Mouse (Mus musculus) cerebellum, postnatal 36 days (tissue): ENCODE data around the gene Txlnb.
"Not testable (repeated sequence)": the region's sequence is repeated elsewhere in the genome, so short reads cannot be mapped to it uniquely, and the experiment has no call there.

ENCODE experiments used
- DNase-seq, 2 experiments: peaks; one replicate each; pipeline ENCODE4 v3.0.0; 2021 to 2022; ENCODE audit warnings: mixed read lengths in 2 of 2

Gene Txlnb

GRCm38 (mm10) chr10:17795767-17796631 is at the start of gene Txlnb:
TSS of gene Txlnb (plus strand) at chr10:17796226.
- no peak for DNase-seq

DNA sequence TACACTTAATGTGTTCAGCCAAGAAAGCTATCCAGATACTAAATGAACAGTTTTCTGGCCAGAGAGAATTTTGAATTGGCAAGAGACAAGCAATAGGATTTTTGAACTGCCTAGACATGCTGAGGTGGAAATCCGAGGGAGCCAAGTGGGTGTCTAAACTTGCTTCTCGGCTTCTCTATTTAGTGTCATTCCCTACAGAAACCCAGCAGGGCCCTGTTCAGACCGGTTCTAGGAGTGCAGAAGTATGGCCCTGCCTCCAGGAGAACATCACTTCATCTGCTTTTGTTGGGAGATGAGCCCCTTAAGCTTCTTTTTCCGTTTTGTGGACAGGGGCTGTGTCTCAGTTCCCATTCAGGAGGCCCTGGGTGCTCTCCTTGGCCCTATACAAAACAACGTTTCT is 43.5 kb upstream of the Txlnb start:
- DNase-seq: no peak

GRCm38 (mm10) chr10:17759772-17760171 is 36.3 kb upstream of the Txlnb start:
- no peak for DNase-seq

DNA sequence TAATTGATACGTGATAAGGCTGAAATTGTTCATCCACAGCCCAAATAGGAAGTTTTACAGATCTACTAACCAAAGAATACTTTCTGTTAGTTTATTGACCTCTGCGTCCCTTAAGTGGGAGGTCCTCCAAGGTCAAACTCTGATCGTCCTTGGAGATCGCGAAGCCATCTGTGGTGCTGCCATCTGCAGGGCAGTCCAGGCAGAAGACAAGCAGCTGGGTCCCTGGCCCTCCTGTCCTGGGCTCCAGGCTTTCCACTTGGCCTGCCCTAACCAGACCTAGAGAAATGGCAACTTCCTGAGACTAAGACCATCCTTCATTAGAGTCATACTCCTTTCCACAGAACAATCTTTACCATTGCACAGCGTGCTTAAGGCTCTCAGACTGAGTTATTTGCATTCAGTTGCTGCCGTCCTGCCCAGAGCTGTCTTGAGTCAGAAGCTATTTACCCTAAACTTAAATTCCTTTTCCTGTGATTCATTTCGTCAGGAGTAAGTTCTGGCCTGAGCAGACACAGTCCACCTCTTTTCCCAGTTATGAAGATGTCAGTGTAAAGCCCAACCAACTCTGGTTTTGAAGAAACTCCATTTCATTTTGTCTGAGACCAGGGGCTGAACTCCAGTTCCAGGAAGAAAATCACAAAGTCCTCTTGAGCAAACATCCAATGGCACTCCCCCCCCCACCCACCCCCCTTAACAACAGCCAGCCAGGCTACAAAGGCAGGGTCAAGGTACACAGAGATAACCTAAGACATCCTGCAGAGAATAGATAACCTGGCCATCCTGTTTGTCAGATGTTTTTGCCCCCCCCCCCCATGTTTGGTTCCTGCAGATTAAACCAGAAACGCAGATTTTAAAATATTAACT is 35.0 kb upstream of the Txlnb start:
- no peak for DNase-seq

GRCm38 (mm10) chr10:17761652-17762051 is 34.4 kb upstream of the Txlnb start:
- no peak for DNase-seq

DNA sequence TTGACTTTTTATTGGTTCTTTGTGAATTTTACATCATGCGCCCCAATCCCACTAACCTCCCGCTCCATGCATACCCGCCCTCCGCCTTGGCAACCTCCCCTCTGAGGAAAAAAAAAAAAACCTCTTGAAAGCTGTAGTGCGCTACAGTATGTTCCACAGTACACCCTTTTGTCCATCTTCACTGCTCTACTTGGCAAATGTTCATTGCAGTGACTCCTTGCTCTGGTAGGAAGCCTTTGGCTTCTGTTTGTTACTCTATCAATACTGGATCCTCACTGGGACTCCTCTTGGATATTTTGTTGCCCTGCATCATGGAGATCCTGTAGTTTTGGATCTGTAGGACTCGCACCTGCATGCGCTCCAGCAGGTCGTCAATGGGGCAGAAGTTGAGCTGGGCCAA is 33.1 kb upstream of the Txlnb start:
- no peak for DNase-seq

GRCm38 (mm10) chr10:17769856-17770255 is 26.2 kb upstream of the Txlnb start:
- DNase-seq: no peak

DNA sequence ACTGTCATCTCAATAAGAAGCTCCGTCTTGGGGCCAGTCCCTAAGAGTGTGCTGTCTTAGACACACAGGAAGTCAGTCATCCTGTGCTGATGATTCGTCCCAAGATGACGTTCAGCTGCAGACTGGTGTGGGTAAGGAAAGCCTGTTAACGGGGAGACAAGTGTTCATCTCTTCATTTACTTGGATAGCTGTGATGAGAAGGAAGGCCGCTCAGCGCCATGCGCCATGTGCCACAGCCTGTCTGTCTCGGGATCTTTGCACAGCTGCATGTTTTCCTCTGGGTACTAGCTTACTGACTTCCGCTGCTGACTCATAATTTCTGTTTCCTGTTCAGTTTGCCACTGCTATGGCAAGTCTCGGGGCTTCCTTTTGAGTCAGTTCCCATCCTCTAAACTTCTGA is 23.7 kb upstream of the Txlnb start:
- DNase-seq: no peak

DNA sequence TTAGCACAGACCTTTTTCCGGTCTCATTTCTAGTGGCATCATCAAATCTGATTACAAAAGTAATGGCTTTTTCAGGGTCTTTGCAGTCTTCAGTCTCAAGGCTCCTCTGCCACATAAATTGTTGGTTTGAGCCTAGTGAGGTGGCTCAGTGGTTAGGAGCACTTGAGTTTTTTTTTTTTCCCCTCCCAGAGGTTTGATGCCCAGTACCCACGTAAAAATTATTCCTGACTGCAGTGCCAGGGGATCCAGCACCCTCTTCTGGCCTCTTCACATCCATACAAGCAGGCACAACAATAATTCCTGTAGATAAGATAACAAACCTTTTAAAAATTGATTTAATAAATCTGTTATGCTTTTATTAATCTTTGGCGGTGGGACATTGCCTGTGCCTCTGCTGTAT is 21.7 kb upstream of the Txlnb start:
- DNase-seq: no peak

DNA sequence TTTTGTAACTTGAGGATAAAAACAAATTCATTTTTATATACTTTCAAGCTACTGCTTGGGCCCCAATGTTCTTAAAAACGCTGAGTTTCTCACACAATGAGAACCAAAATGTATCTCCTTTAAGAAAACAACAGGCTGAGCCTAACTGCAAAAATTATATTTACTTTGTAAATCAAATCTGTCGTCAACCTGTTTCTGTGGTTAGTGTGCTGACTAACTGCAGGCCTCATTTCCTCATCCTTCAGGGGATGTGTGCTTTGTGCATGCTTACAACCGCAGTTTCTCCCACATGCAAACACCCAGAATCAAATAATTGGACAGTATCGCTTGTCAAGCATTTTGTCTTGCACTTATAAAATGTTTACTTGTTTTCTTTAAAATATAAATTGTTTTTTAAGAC is 20.9 kb upstream of the Txlnb start:
- DNase-seq: no peak

GRCm38 (mm10) chr10:17776684-17777083 is 19.3 kb upstream of the Txlnb start:
- not testable (repeated sequence) for DNase-seq

- no peak for DNase-seq
These were observed 9.3 kb upstream of the Txlnb start for GRCm38 (mm10) chr10:17786771-17787170.

- no peak for DNase-seq
These were observed 8.1 kb upstream of the Txlnb start for GRCm38 (mm10) chr10:17787938-17788337.

DNA sequence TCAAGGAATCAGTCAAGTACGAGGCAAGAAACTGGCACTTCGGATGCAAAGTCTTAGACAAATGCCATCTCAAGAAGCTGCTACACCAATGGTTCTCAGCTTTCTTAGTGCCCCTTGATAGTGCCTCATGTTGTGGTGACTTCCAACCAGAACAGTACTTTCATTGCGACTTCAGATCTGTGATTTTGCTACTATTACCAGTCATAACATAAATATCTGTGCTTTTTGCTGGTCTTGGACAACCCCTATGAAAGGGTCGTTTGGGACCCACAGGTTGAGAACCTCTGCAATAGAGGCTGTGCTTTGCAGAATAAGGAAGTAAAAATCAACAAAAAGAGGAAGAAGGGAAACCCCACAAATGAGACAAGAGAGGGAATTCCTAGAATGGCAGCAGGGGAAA is 7.7 kb upstream of the Txlnb start:
- no peak for DNase-seq

DNA sequence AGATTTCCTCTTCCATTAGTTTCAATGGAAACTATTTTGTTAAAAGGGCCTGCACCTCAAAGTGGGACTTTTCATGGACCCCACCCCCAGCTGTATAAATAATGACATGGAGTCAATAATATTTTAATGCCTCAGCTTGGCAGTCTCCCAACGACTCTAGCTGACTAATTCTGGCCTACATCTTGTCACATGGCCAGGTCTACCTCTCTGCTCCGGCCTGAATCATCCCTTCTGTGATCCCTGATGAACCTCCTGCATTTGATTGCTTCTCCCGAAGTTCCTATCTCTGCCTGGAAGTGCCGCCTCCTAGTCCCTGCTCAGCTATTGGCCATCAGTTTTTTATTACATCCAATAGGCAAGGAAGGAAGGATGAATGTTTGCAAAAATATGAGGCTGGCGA is 2.1 kb upstream of the Txlnb start:
- no peak for DNase-seq

GRCm38 (mm10) chr10:17794443-17794842 is 1.6 kb upstream of the Txlnb start:
- DNase-seq: no peak

DNA sequence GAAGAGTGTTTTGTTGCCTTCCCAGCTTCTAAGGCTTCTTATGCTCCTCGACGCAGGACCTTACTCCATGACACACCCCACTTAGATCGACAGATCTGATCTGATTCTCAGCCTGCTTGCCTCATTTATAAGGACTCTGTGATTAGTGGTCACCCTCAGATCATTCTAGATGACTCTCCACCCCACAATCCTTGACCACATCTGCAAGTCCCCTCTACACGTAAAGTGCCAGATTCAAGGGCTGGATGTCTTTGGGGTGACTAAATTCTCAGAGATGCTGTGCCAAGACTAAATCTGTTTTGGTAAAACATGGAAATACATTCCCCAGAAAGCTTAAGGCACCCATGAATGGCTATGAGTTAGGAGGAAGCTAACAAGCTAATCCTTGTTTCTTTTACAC is 799 bp upstream of the Txlnb start:
- DNase-seq: no peak

DNA sequence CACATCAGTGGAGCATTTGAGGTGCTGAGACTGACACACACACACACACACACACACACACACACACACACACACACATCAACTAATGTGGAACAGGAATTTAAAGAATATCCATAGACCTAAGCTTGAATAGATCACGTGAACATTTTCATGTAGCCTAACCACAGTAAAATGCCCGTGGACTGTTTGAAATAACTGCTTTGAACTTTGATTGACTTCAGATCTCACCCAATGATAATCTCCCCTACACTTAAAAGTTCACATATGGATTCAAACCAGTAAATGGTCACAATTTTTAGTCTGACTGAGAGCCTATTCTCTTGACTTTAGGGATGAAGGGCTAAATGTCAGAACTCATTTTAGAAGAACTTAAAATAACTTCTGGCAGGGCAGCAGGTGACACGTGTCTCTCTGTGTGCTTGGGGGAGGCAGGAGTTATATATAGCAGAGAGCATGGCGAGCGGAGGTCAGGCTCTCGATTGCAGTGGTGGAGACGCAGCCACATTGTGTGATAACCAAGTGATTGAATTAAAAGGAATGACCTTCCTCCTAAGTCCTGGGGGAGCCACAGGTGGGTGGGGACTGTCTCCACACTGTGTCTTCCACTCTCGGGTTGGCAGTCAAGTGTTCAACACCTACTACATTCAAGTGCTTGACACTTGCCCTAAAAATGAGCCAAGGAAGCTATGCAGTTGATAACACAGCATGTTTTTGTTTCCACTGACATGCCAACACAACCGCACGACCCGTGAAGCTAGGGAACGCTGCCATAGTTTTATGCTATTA is 1.0 kb downstream of the Txlnb start:
- DNase-seq: no peak

GRCm38 (mm10) chr10:17797681-17798080 is 1.7 kb downstream of the Txlnb start:
- DNase-seq: no peak

DNA sequence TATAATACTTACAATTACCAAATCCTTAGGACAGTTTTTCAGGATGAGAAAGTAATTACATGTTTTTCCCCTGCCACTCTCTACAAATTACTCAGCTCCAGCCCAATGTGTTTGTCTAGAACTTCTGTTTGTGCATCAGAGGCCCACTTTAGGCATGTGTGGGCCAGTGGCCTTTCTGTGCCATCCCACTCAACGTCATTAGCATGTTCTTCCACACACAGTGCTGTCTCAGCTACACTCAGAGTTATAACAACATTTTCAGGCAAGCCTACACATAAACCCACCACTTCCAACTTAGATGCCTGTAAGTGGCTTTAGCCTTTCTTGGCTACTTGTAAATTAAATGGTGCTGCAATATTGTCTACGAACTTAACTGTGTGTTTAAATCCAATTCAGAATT is 5.8 kb downstream of the Txlnb start:
- DNase-seq: no peak

- DNase-seq: no peak
These were observed 12.5 kb downstream of the Txlnb start for GRCm38 (mm10) chr10:17808526-17808925.

DNA sequence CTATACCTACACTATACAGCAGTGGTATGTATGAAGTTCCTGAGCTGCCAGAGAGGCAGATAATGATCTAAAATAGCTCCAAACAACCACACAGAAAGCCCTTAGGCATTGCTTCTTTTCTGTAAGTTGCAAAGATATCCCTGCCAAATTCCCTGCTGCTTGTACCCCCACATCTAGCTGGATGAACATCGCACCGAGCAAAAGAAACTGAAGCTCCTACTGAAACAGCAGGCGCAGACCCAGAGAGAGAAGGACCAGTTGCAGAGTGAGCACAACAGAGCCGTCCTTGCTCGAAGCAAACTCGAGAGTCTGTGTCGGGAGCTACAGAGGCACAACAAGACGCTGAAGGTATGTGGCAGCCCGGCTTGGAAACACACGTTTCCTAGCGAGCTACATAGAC is 19.0 kb downstream of the Txlnb start:
- no peak for DNase-seq

DNA sequence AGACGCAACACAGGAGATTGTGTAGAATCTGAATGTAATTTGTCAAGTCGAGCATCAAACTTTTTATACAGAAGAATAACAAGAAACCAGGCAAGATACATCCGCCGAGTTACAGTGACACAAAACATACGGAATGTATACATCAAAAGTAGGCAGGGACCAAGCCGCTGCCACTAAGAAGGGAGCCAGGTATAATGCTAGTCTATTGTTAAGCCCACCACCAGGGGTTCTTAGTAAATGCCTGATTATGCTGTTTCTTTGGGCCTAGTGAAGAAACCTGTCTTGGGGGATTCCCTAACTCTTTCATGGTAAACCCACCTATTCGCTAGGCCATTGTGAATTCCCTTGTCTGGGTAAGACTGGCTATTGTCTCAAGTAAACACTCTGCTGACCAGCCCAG is 24.4 kb downstream of the Txlnb start:
- not testable (repeated sequence) for DNase-seq
